Mouse (Mus musculus) yolk sac, embryonic 10.5 days (tissue): Measurements from ENCODE around the gene Ncor2.

Source experiments
- DNase-seq: peaks from one replicate; pipeline ENCODE4 v3.0.0-alpha.2; 2017; ENCODE audit warnings: low spot score

Ncor2 gene

GRCm38 (mm10) chr5:125191608-125192007 lies 12.6 kb upstream of the Ncor2 start:
- DNase-seq, result no peak

- no peak for DNase-seq
Measured at GRCm38 (mm10) chr5:125190105-125190813, 11.2 kb upstream of the Ncor2 start.

GRCm38 (mm10) chr5:125189625-125190024 lies 10.6 kb upstream of the Ncor2 start:
- DNase-seq, result peak; percentile 58

- peak; percentile 42 for DNase-seq
Measured at GRCm38 (mm10) chr5:125188812-125189598, 10.0 kb upstream of the Ncor2 start.

GRCm38 (mm10) chr5:125184826-125185225 lies 5.8 kb upstream of the Ncor2 start:
- peak; percentile 73 for DNase-seq

GRCm38 (mm10) chr5:125183321-125184003 lies 4.4 kb upstream of the Ncor2 start:
- DNase-seq, result no peak

- no peak for DNase-seq
Measured at GRCm38 (mm10) chr5:125180630-125181263, 1.7 kb upstream of the Ncor2 start.

GRCm38 (mm10) chr5:125179735-125180629 lies 963 bp upstream of the Ncor2 start:
- DNase-seq, result no peak

- peak; percentile 76 for DNase-seq
Measured at GRCm38 (mm10) chr5:125178171-125179006, 630 bp downstream of the Ncor2 start.

GRCm38 (mm10) chr5:125177481-125178134 lies 1.4 kb downstream of the Ncor2 start:
- peak; percentile 66 for DNase-seq

- no peak for DNase-seq
Measured at GRCm38 (mm10) chr5:125176864-125177263, 2.2 kb downstream of the Ncor2 start.

- DNase-seq, result no peak
Measured at GRCm38 (mm10) chr5:125176370-125176766, 2.7 kb downstream of the Ncor2 start.

- no peak for DNase-seq
Measured at GRCm38 (mm10) chr5:125175673-125176369, 3.2 kb downstream of the Ncor2 start.

GRCm38 (mm10) chr5:125174726-125175672 lies 4.0 kb downstream of the Ncor2 start:
- DNase-seq, result no peak

- no peak for DNase-seq
Measured at GRCm38 (mm10) chr5:125173868-125174267, 5.2 kb downstream of the Ncor2 start.

- no peak for DNase-seq
Measured at GRCm38 (mm10) chr5:125172831-125173615, 6.0 kb downstream of the Ncor2 start.

- DNase-seq, result no peak
Measured at GRCm38 (mm10) chr5:125171259-125171658, 7.8 kb downstream of the Ncor2 start.
